Mouse (Mus musculus) thymus, adult 18-20 months (tissue): ENCODE measurements at regions not wholly inside any gene's neighbourhood (a gene's known extent, or its start where the extent isn't known, plus 50 kb on each side); places are given as distances from the start of the nearest gene placed in this dataset.

Experiments
- DNase-seq, 2 experiments: peaks; one replicate each; pipeline ENCODE4 v3.0.0; 2022; ENCODE audit warnings: mixed read lengths in 2 of 2

DNA sequence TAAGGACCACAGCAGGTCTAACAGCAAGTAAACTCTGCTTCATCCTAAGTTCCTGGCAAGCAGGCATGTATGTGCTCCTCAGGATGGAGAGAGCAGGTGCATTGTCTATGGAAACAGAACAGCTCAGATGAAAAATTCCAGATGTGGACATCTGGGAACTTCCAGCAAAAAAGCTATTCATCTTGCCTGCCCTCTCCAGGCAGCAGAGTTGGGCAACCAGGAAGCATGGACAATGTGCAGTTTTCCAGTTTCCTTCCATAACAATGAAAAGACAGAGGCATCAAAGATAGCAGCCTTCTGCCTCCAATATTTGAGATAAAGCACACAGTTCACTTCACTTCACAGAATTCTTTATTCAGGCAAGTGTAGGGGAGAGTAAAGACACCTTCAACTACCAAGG, 236.7 kb downstream of the Fam49a start:
- DNase-seq: no peak

- DNase-seq: no peak
These were observed 235.4 kb downstream of the Fam49a start for GRCm38 (mm10) chr12:12497277-12497841.

DNA sequence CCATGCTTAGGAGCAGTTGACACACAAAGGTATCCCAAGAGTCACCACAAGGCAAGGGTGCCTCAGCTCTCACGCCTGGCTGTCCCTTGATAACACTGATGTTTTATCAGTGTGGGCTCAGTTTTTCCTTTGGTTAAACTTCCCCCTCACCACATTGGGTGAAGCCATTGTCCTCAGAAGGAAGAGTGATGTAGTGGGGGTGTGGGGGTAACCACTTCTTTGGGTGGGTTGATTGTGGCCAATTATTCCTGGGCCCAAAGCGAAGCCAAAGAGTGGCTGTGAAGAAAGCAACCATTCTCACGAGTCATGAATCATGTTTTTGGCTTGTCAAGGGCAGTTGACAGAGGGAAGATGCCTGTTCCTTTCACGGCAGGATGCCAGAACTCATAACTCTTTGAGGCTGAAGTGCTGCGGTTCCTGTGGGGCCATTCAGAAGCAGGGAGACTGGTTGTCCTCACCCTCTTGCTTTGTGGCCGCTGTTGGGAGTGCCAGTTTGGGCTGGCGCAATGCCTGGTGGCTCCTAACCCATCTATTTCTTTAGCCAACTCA, 234.7 kb downstream of the Fam49a start:
- DNase-seq: peak in 1 of 2 experiments; percentile 4

DNA sequence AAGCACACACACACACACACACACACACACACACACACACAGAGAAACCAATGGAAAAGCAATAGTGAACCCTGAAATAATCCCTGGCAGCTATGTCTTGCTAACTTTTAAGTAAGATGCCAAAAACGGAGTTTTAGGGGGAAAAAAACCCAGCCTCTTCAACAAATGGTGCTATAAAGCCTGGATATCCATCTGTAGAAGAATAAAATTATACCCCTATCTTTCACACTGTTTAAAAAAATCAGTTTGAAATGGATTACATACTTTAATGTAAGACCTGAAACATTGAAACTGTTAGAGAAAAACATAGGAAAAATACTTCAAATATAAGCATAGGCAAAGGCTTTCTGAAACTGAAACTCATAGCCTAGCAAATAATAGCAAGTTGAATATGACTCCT, 228.2 kb downstream of the Fam49a start:
- no peak for DNase-seq

DNA sequence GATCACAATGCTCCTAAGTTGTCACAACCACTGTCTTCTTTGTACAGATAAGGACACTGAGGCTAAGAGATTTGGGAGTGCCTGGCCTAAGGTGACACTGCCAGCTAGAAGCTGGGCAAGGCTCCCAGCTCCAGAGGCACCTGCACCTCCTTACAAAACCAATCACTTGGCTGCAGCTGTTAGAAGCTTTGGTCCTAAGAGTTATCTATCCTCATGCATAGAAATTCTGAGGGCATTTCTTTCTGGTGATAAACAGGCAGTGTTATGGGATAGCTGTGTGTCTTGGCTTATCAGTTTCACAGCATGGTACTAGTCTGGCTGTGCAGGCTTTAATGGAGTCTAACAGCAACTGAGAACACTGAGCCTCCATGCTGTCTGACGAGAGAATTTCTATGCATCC, 226.2 kb downstream of the Fam49a start:
- no peak for DNase-seq

DNA sequence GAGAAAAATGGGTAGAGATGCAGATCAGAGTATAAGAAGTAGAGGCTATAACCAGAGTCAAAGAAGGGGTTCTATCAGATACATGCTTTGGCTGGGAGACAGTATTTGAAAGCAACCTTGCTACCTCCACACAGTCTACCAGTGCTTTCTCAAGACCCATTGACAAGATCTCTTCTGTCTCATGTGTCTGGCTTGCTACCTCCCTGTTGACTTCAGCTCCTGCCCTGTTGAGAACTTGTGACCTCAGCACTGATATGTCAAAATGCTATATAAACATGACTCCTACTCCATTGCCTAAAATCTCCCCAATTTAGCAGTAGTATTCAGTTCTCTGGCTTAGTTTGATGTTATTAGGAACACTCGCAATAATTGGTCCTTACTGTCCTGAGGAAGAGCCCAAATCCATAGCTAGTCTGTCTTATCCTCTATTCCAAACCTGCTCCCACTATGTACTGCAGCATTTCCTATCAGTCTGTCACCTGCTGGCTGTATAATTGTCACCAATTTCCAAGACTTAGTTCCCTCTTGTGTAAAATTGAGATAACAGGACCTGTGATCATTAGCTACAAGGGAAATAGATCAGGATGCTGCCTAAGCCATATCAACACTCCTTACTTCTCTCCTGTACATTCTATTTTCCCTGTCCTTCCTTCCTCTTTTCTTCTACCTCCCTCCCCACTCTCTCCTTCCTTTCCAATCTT, 224.9 kb downstream of the Fam49a start:
- no peak for DNase-seq

- no peak for DNase-seq
These were observed 223.2 kb downstream of the Fam49a start for GRCm38 (mm10) chr12:12484921-12485680.

DNA sequence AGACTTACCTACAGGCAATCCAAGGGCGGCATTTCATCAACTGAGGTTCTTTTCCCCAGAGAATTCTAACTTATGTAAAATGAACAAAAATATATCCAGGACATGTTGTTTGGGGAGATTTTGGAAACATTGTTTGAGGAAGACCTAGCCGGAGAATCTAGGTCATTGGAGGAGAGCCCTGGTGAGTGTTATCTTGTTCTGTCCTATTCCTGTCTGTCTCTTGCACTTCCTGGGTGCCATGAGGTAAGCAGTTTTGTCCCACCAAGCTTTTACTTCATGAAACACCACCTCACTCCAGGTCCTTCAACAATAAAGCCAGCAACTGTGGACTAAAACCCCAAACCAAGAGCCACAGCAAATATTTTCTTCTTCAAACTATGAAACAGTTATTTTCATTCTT, 218.5 kb downstream of the Fam49a start:
- DNase-seq: no peak

DNA sequence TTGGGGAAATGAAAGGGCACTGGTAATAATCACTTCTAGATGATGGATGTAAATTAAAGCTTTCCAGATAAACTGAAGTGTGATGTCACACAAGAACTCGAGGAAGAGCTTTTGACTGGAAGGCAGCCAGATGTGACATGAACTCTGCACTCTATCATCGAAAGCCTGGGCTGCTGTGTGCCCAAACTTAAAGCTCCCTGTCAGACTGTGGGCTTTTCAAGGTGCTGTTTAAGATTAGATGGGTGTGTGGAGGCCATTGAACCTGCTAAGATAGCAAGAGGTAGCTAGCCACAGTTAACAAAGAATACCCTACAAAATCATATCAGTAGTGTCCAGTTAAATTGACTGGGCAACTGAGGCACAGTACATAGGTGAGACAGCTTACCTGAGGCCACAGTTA, 190.1 kb downstream of the Fam49a start:
- no peak for DNase-seq

DNA sequence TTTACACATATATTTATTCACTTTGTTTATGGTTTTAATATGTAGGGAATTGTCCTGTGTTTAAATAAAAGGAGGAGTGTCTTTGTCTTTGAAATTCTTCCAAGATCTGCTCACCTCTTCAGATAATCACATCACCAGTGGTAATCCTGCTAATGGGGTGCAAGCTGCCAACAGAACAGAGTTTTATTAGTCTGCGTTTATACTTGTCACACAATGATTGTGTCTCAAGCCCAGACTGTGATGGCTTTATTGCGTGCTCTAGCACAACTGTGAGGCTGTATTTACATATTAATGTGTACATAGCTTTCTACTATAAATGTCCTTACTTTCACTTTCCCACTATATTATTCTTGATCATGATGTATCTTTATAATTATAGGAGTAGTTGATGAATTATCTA, 184.8 kb downstream of the Fam49a start:
- DNase-seq: no peak

- no peak for DNase-seq
These were observed 184.3 kb downstream of the Fam49a start for GRCm38 (mm10) chr12:12446281-12446680.

- DNase-seq: no peak
These were observed 180.9 kb downstream of the Fam49a start for GRCm38 (mm10) chr12:12442872-12443271.

- DNase-seq: no peak
These were observed 174.4 kb downstream of the Fam49a start for GRCm38 (mm10) chr12:12436379-12436778.

DNA sequence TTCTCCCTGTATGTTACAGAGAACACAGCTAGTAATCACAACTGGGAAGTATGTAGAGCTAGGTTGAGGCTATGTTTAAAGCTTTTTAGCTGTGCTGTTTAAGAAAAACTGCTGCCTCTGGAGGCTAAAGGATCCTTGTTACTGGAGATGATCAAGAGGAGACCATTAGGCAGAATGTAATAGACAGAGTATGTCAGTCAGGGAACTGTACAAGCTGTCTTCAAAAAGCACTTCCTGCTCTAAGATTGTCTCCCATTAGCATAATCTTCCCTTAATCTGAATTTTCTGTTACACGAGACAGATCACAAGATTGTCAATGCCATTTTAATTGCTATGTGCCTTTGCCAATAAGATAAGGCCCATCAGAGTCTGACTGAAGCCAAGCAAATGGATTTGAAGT, 170.7 kb downstream of the Fam49a start:
- DNase-seq: no peak
